Mouse (Mus musculus): Measurements from ENCODE around the gene Serpinh1.

DNA sequence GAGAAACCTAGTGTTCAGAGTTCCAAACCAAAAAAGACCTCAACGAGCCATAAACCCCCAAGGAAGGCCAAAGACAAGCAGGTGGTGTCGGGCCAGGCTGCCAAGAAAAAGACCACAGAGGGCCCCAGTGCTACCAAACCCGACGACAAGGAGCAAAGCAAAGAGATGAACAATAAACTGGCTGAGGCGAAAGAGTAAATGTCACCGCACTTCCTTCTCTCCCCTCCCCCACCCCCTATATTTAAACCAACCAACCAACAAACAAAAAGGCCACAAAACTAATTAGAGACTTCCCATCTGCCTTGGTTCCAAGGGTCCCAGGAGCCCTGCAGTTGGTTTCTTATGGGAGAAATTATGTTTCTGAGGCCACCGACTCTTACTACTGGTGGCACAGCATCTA, 35.6 kb downstream of the Serpinh1 start:
- TF ChIP-seq CTCF (IDR thresholded peaks at IDR 0.05; ENCODE audit: low read depth) (no peak), EP300 (IDR thresholded peaks at IDR 0.05; ENCODE audit: low read depth) (no peak)
